Mouse (Mus musculus) E14TG2a.4 (cell line): Measurements from ENCODE around the gene Net1.

Experiments used
- CTCF ChIP-seq: conservative IDR thresholded peaks from 2 replicates; pipeline ENCODE4 v1.5.1; 2014; ENCODE audit warnings: low read length
- NANOG ChIP-seq: IDR thresholded peaks from 2 replicates; pipeline ENCODE4 v1.6.1; 2014; ENCODE audit warnings: borderline replicate concordance, low read length, mixed read lengths

DNA sequence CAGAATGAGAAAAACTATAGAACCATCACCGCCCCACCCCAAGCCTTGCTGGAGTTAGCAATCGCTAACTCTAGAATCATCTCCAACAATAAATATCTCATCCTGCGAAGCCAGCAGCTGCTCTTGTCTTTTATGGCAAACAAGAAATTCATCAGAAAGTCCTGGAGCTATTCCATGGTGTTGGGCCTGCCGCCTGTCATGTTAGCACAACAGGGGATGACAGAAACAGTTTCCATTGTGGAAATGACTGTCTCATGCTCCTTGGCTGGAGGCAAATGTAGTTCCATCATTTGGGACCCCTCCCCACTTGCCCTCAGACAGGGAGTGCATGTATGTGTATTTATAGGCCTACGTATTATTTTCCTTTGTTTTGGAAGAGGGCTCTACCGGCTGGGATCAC is 41.6 kb downstream of the Net1 start:
- TF ChIP-seq CTCF: no peak
- TF ChIP-seq NANOG: no peak
